Mouse (Mus musculus): ENCODE measurements at regions not wholly inside any gene's neighbourhood (a gene's known extent, or its start where the extent isn't known, plus 50 kb on each side); places are given as distances from the start of the nearest gene placed in this dataset.

- no peak for DNase-seq (ENCODE audit: low read depth, low spot score)
Measured at GRCm38 (mm10) chr15:63193617-63194491, 651.1 kb downstream of the Gsdmc2 start.

- no peak for DNase-seq (ENCODE audit: low read depth, low spot score)
Measured at GRCm38 (mm10) chr15:63191731-63192130, 653.2 kb downstream of the Gsdmc2 start.

GRCm38 (mm10) chr15:63190086-63190485, 654.9 kb downstream of the Gsdmc2 start:
- DNase-seq (ENCODE audit: low read depth, low spot score): no peak

GRCm38 (mm10) chr15:63171003-63171402, 674.0 kb downstream of the Gsdmc2 start:
- no peak for DNase-seq (ENCODE audit: low read depth, low spot score)

GRCm38 (mm10) chr15:63170171-63170570, 674.8 kb downstream of the Gsdmc2 start:
- no peak for DNase-seq (ENCODE audit: low read depth, low spot score)

- DNase-seq (ENCODE audit: low read depth, low spot score): no peak
Measured at GRCm38 (mm10) chr15:63166411-63166810, 678.6 kb downstream of the Gsdmc2 start.

- no peak for DNase-seq (ENCODE audit: low read depth, low spot score)
Measured at GRCm38 (mm10) chr15:63163550-63164279, 681.3 kb downstream of the Gsdmc2 start.

GRCm38 (mm10) chr15:63162881-63163549, 682.0 kb downstream of the Gsdmc2 start:
- no peak for DNase-seq (ENCODE audit: low read depth, low spot score)

GRCm38 (mm10) chr15:63123123-63123688, 721.8 kb downstream of the Gsdmc2 start:
- DNase-seq (ENCODE audit: low read depth, low spot score): no peak

GRCm38 (mm10) chr15:63112918-63113317, 732.1 kb downstream of the Gsdmc2 start:
- peak; percentile 1 for DNase-seq (ENCODE audit: low read depth, low spot score)

GRCm38 (mm10) chr15:63100093-63100492, 744.9 kb downstream of the Gsdmc2 start:
- no peak for DNase-seq (ENCODE audit: low read depth, low spot score)

GRCm38 (mm10) chr15:63081972-63082371, 763.0 kb downstream of the Gsdmc2 start:
- DNase-seq (ENCODE audit: low read depth, low spot score): no peak

GRCm38 (mm10) chr15:63079825-63080224, 765.2 kb downstream of the Gsdmc2 start:
- no peak for DNase-seq (ENCODE audit: low read depth, low spot score)

GRCm38 (mm10) chr15:63071921-63072320, 773.1 kb downstream of the Gsdmc2 start:
- DNase-seq (ENCODE audit: low read depth, low spot score): no peak

- DNase-seq (ENCODE audit: low read depth, low spot score): no peak
Measured at GRCm38 (mm10) chr15:63067126-63067525, 777.9 kb downstream of the Gsdmc2 start.

- no peak for DNase-seq (ENCODE audit: low read depth, low spot score)
Measured at GRCm38 (mm10) chr15:63066020-63066439, 778.9 kb downstream of the Gsdmc2 start.

- DNase-seq (ENCODE audit: low read depth, low spot score): no peak
Measured at GRCm38 (mm10) chr15:63061891-63062290, 783.1 kb downstream of the Gsdmc2 start.

GRCm38 (mm10) chr15:63060826-63061225, 784.2 kb downstream of the Gsdmc2 start:
- DNase-seq (ENCODE audit: low read depth, low spot score): no peak

- no peak for DNase-seq (ENCODE audit: low read depth, low spot score)
Measured at GRCm38 (mm10) chr15:63052570-63053255, 792.3 kb downstream of the Gsdmc2 start.

GRCm38 (mm10) chr15:63050033-63050432, 794.9 kb downstream of the Gsdmc2 start:
- DNase-seq (ENCODE audit: low read depth, low spot score): no peak

GRCm38 (mm10) chr15:63042367-63042766, 802.6 kb downstream of the Gsdmc2 start:
- no peak for DNase-seq (ENCODE audit: low read depth, low spot score)
